Mouse (Mus musculus): ENCODE data around the gene Rexo4.

GRCm38 (mm10) chr2:26950411-26950810, 13.8 kb downstream of the Rexo4 start:
- TF ChIP-seq CTCF (conservative IDR thresholded peaks at IDR 0.05; ENCODE audit: insufficient read depth, insufficient read length, low read depth, low read length) (no peak), POLR2A (IDR thresholded peaks at IDR 0.05; ENCODE audit: low read depth, low read length) (no peak)
